Mouse (Mus musculus) cerebellum, adult 9-11 months (tissue): Measurements from ENCODE around the gene Fam45a.
"Not testable (repeated sequence)": the region's sequence is repeated elsewhere in the genome, so short reads cannot be mapped to it uniquely, and the experiment has no call there.

Experiments used
- DNase-seq: peaks from one replicate; pipeline ENCODE4 v3.0.0; 2022

Gene Fam45a

GRCm38 (mm10) chr19:60845731-60846130, 34.3 kb downstream of the Fam45a start:
- DNase-seq = no peak

GRCm38 (mm10) chr19:60860868-60861700, 49.7 kb downstream of the Fam45a start, which contains the start of gene Sfxn4:
Gene Sfxn4 (minus strand): TSS chr19:60861479.
- peak; percentile 93 for DNase-seq

GRCm38 (mm10) chr19:60866169-60866568, 54.8 kb downstream of the Fam45a start:
- DNase-seq = not testable (repeated sequence)

GRCm38 (mm10) chr19:60870489-60870888, 59.1 kb downstream of the Fam45a start:
- no peak for DNase-seq

- DNase-seq = no peak
Observed at GRCm38 (mm10) chr19:60871366-60871765, 60.0 kb downstream of the Fam45a start.

- DNase-seq = no peak
Observed at GRCm38 (mm10) chr19:60872272-60872671, 60.9 kb downstream of the Fam45a start.

GRCm38 (mm10) chr19:60873501-60873900, 62.1 kb downstream of the Fam45a start:
- peak; percentile 52 for DNase-seq

- peak; percentile 97 for DNase-seq
Observed at GRCm38 (mm10) chr19:60874064-60874694, 62.8 kb downstream of the Fam45a start, which contains the start of gene Prdx3. Gene Prdx3 (minus strand): TSS chr19:60874556.

GRCm38 (mm10) chr19:60883129-60883528, 71.7 kb downstream of the Fam45a start:
- peak; percentile 42 for DNase-seq
